Mouse (Mus musculus): Measurements from ENCODE around the gene Pitpnc1.

Pitpnc1 gene

GRCm38 (mm10) chr11:107373569-107373968 is 96.9 kb downstream of the Pitpnc1 start:
- Histone ChIP-seq H3K4me3 (replicated peaks; ENCODE audit: low read length) (no peak overlapping the region), H3K36me3 (ENCODE audit: insufficient read depth, low read length) (peaks cover 5% of the 10 kb centered on the region; the same call in 1 of the 2 replicates), H3K4me1 (replicated peaks; ENCODE audit: low read depth, low read length) (peaks cover 93% of the 10 kb centered on the region), H3K9me3 (ENCODE audit: low read length) (no peaks in the 10 kb centered on the region), H3K27me3 (ENCODE audit: insufficient read depth, low read length) (no peaks in the 10 kb centered on the region)
- TF ChIP-seq NANOG (IDR thresholded peaks at IDR 0.05; ENCODE audit: borderline replicate concordance, low read length) (no peak), CTCF (conservative IDR thresholded peaks at IDR 0.05; ENCODE audit: low read length) (no peak), POU5F1 (IDR thresholded peaks at IDR 0.05; ENCODE audit: borderline replicate concordance, low read length) (no peak)

DNA sequence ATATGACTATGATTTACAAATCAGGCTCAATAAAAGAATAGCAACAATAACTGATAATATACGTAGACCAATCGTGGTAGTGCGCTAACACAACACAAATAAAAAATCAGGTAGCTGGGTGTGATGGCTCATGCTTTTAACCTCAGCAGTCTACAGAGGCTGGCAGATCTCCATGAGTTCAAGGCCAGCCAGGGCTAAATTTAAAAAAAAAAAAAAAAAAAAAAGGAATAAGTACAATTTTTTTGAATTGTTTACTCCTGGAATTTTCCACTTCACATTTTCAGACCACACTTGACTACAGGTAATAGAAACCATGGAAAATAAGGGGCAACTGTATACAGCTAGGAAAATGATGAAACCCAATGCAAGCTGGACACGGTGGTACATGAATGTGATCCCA is 97.3 kb downstream of the Pitpnc1 start:
- TF ChIP-seq POU5F1 (IDR thresholded peaks at IDR 0.05; ENCODE audit: borderline replicate concordance, low read length) (no peak), CTCF (conservative IDR thresholded peaks at IDR 0.05; ENCODE audit: low read length) (no peak), NANOG (IDR thresholded peaks at IDR 0.05; ENCODE audit: borderline replicate concordance, low read length) (no peak)

DNA sequence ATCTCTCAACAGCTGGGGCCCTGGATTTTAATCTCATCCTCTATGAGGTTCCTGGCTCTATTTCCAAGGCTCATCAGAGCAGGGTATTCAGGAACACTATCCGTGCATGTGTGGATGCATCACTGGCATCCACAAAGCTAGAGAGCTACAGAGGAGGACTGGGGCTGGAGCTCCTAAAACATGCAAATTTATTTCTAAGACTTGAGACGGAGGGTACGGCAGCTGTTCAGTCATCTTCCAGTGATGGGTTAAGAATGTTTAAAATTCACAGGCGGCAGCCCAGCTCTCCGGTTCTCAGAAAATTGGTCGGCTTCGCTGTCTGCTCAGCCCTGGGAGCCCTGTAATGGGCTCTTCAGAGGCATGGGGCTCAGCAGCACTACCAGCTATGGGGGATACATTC is 97.8 kb downstream of the Pitpnc1 start:
- H3K27me3 ChIP-seq (ENCODE audit: insufficient read depth, low read length), result no peaks in the 10 kb centered on the region
- no peaks in the 10 kb centered on the region for H3K9me3 ChIP-seq (ENCODE audit: low read length)
- peaks cover 96% of the 10 kb centered on the region for H3K4me1 ChIP-seq (replicated peaks; ENCODE audit: low read depth, low read length)
- H3K4me3 ChIP-seq (replicated peaks; ENCODE audit: low read length), result 0 out of 2 replicates have a peak overlapping the region, but pooled peaks have one; percentile 3
- TF ChIP-seq POU5F1 (IDR thresholded peaks at IDR 0.05; ENCODE audit: borderline replicate concordance, low read length) (no peak), CTCF (conservative IDR thresholded peaks at IDR 0.05; ENCODE audit: low read length) (no peak), NANOG (IDR thresholded peaks at IDR 0.05; ENCODE audit: borderline replicate concordance, low read length) (no peak)
- H3K36me3 ChIP-seq (ENCODE audit: insufficient read depth, low read length), result peaks cover 5% of the 10 kb centered on the region; the same call in 1 of the 2 replicates

More for the DNA sequence above, 97.3 kb downstream of the Pitpnc1 start:
- Histone ChIP-seq H3K36me3 (ENCODE audit: insufficient read depth, low read length) (peaks cover 5% of the 10 kb centered on the region; the same call in 1 of the 2 replicates), H3K27me3 (ENCODE audit: insufficient read depth, low read length) (no peaks in the 10 kb centered on the region), H3K4me1 (replicated peaks; ENCODE audit: low read depth, low read length) (peaks cover 95% of the 10 kb centered on the region), H3K9me3 (ENCODE audit: low read length) (no peaks in the 10 kb centered on the region), H3K4me3 (replicated peaks; ENCODE audit: low read length) (no peak overlapping the region)

DNA sequence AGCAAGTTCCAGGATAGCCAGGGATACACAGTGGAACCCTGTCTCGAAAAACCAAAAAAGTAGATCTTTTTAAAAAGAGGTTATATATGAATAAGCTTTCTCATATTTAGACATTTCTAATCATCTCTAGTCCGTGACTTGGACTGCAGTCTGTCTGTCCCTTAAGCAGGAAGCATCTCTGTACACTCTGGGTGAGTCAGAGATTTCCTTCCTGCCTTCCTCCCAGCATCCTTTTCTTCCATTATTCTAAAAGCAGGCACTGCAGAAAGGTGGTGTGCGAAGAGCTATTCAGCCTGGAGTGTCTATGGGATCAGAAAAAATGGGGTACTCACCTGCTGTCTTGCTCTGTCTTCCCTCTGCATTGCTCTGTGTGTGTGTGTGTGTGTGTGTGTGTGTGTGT is 100.0 kb downstream of the Pitpnc1 start:
- peak overlapping the region; percentile 42 for H3K4me3 ChIP-seq (replicated peaks; ENCODE audit: low read length)
- TF ChIP-seq POU5F1 (IDR thresholded peaks at IDR 0.05; ENCODE audit: borderline replicate concordance, low read length), result no peak
- TF ChIP-seq NANOG (IDR thresholded peaks at IDR 0.05; ENCODE audit: borderline replicate concordance, low read length), result no peak
- no peak for TF ChIP-seq CTCF (conservative IDR thresholded peaks at IDR 0.05; ENCODE audit: low read length)
- H3K9me3 ChIP-seq (ENCODE audit: low read length), result no peaks in the 10 kb centered on the region
- H3K4me1 ChIP-seq (replicated peaks; ENCODE audit: low read depth, low read length), result peaks cover 96% of the 10 kb centered on the region
- H3K36me3 ChIP-seq (ENCODE audit: insufficient read depth, low read length), result peaks cover 5% of the 10 kb centered on the region; the same call in 1 of the 2 replicates
- H3K27me3 ChIP-seq (ENCODE audit: insufficient read depth, low read length), result no peaks in the 10 kb centered on the region

- Histone ChIP-seq H3K27me3 (ENCODE audit: insufficient read depth, low read length) (no peaks in the 10 kb centered on the region), H3K4me1 (replicated peaks; ENCODE audit: low read depth, low read length) (peaks cover 97% of the 10 kb centered on the region), H3K36me3 (ENCODE audit: insufficient read depth, low read length) (no peaks in the 10 kb centered on the region), H3K4me3 (replicated peaks; ENCODE audit: low read length) (peak overlapping the region; percentile 42), H3K9me3 (ENCODE audit: low read length) (no peaks in the 10 kb centered on the region)
- no peak for TF ChIP-seq POU5F1 (IDR thresholded peaks at IDR 0.05; ENCODE audit: borderline replicate concordance, low read length)
- no peak for TF ChIP-seq CTCF (conservative IDR thresholded peaks at IDR 0.05; ENCODE audit: low read length)
- TF ChIP-seq NANOG (IDR thresholded peaks at IDR 0.05; ENCODE audit: borderline replicate concordance, low read length), result no peak
Observed at GRCm38 (mm10) chr11:107369661-107370060, 100.8 kb downstream of the Pitpnc1 start.

DNA sequence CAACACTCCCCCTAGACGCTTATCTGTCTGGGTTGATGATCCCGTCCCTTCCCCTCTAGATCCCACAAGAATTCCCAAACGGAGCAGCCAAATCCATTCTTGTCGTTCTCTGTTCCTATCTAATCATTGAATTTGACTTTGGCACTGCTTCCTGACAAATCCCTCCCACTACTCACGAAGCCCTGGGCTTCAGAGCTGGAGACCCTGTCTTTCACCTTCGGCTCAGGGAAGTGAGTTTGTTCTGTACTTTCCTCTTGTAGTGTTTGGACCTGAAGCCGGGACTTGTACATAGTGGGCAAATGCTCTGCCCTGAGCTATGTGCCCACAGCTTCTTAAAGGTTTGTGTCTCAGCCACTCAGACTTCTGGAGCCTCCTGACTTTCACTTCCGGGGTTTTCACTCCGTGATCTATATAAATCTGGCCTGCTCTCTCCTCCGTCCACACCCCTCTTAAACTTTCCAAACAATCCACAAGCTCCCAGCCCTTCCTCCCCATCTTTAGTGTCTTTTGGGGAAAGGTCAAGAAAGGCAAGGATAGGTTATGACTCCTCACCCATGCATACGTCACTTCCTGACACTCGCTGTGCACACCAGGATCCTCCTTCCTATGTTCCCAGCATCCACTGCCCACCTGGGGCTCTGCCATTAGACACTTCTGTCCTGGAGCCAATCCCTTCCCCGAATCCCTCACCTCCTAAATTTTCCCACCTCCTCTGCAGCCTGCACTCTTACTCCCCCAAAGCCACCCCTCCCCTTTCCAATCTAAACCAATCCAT is 104.4 kb downstream of the Pitpnc1 start:
- Histone ChIP-seq H3K9me3 (ENCODE audit: low read length) (no peaks in the 10 kb centered on the region), H3K4me1 (replicated peaks; ENCODE audit: low read depth, low read length) (peaks cover 96% of the 10 kb centered on the region), H3K36me3 (ENCODE audit: insufficient read depth, low read length) (0 out of 2 replicates have a peak, but pooled peaks cover 2% of the 10 kb centered on the region), H3K27me3 (ENCODE audit: insufficient read depth, low read length) (no peaks in the 10 kb centered on the region), H3K4me3 (replicated peaks; ENCODE audit: low read length) (peak overlapping the region; percentile 56)
- no peak for TF ChIP-seq NANOG (IDR thresholded peaks at IDR 0.05; ENCODE audit: borderline replicate concordance, low read length)
- no peak for TF ChIP-seq POU5F1 (IDR thresholded peaks at IDR 0.05; ENCODE audit: borderline replicate concordance, low read length)
- no peak for TF ChIP-seq CTCF (conservative IDR thresholded peaks at IDR 0.05; ENCODE audit: low read length)

DNA sequence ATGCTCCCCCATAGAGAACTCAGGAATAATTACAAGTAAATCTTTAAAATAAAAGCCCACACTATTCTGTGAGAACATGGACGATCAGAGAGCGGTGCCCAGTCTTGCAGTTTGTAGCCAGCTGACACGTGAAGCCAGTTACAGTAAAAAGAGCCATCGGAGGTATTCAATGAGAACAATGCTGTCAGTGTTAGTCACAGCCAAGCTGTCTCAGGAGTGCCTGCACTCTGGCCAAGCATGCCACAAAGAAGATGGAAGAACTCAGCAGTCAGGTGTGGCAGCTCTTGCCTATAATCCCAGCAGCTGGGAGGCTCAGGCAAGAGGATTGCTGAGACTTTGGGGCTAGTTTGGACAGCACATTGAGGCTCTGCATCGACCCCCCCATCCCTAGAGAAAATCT is 111.8 kb downstream of the Pitpnc1 start:
- Histone ChIP-seq H3K4me1 (replicated peaks; ENCODE audit: low read depth, low read length) (peaks cover 96% of the 10 kb centered on the region), H3K27me3 (ENCODE audit: insufficient read depth, low read length) (no peaks in the 10 kb centered on the region)
- no peak for TF ChIP-seq POU5F1 (IDR thresholded peaks at IDR 0.05; ENCODE audit: borderline replicate concordance, low read length)
- no peak for TF ChIP-seq CTCF (conservative IDR thresholded peaks at IDR 0.05; ENCODE audit: low read length)
- TF ChIP-seq NANOG (IDR thresholded peaks at IDR 0.05; ENCODE audit: borderline replicate concordance, low read length), result no peak

GRCm38 (mm10) chr11:107356224-107356623 is 114.3 kb downstream of the Pitpnc1 start:
- TF ChIP-seq NANOG (IDR thresholded peaks at IDR 0.05; ENCODE audit: borderline replicate concordance, low read length) (no peak), CTCF (conservative IDR thresholded peaks at IDR 0.05; ENCODE audit: low read length) (no peak), POU5F1 (IDR thresholded peaks at IDR 0.05; ENCODE audit: borderline replicate concordance, low read length) (no peak)
- Histone ChIP-seq H3K27me3 (ENCODE audit: insufficient read depth, low read length) (no peaks in the 10 kb centered on the region), H3K9me3 (ENCODE audit: low read length) (no peaks in the 10 kb centered on the region)

More for the DNA sequence above, 111.8 kb downstream of the Pitpnc1 start:
- H3K4me3 ChIP-seq (replicated peaks; ENCODE audit: low read length), result 0 out of 2 replicates have a peak overlapping the region, but pooled peaks have one; percentile 14
- H3K9me3 ChIP-seq (ENCODE audit: low read length), result no peaks in the 10 kb centered on the region
- peaks cover 18% of the 10 kb centered on the region; the same call in 1 of the 2 replicates for H3K36me3 ChIP-seq (ENCODE audit: insufficient read depth, low read length)

More at GRCm38 (mm10) chr11:107356224-107356623, 114.3 kb downstream of the Pitpnc1 start:
- Histone ChIP-seq H3K4me3 (replicated peaks; ENCODE audit: low read length) (peak overlapping the region; percentile 69), H3K36me3 (ENCODE audit: insufficient read depth, low read length) (peaks cover 17% of the 10 kb centered on the region; the same call in 1 of the 2 replicates), H3K4me1 (replicated peaks; ENCODE audit: low read depth, low read length) (peaks cover 98% of the 10 kb centered on the region)

Measured in E14TG2a.4 (cell line).